Comparison of ENCODE assay signal across 13 mouse cellular contexts in genomic region chr12:75995086-75995485, GRCm38 (mm10).
A peak's percentile ranks its signal among the peaks of the same experiment; 100 is the strongest.
DNase-seq lines count a peak whose midpoint lies in the region; ATAC-seq and TF ChIP-seq lines count a peak whose summit lies in the region.
"Had no signal": no experiment of that assay in that cellular context is flagged by ENCODE, and none has a peak within 500 bp of the region (broad histone marks: within the 10 kb centered on the region; RNA-seq: fewer than 3 reads in every experiment).

No protein-coding gene starts in this region.

- no peak overlapping the region for H3K9ac ChIP-seq in heart, embryonic 16.5 days (ENCODE audit: low read length)
- no peak overlapping the region for H3K9ac ChIP-seq in midbrain, postnatal 0 days (replicated peaks; ENCODE audit: low read length, poor library complexity, severe bottlenecking)
- no peak overlapping the region for H3K9ac ChIP-seq in midbrain, embryonic 13.5 days (replicated peaks)
- no peak overlapping the region for H3K9ac ChIP-seq in forebrain, embryonic 15.5 days (replicated peaks)
- H3K9ac ChIP-seq: liver, embryonic 14.5 days; neural tube, embryonic 12.5 days had no signal

- H3K27me3 ChIP-seq in heart, embryonic 16.5 days (ENCODE audit: control insufficient read depth, insufficient read depth, low read length) = no peaks in the 10 kb centered on the region
- H3K27me3 ChIP-seq in midbrain, postnatal 0 days (ENCODE audit: insufficient read depth, low read length) = no peaks in the 10 kb centered on the region
- H3K27me3 ChIP-seq in midbrain, embryonic 13.5 days = no peaks in the 10 kb centered on the region
- H3K27me3 ChIP-seq in forebrain, embryonic 15.5 days = no peaks in the 10 kb centered on the region
- H3K27me3 ChIP-seq: neural tube, embryonic 12.5 days had no signal

- no peaks in the 10 kb centered on the region for H3K9me3 ChIP-seq in heart, embryonic 16.5 days (replicated peaks; ENCODE audit: control insufficient read depth, low read length)
- H3K9me3 ChIP-seq in midbrain, postnatal 0 days (ENCODE audit: low read length) = no peaks in the 10 kb centered on the region
- no peaks in the 10 kb centered on the region for H3K9me3 ChIP-seq in midbrain, embryonic 13.5 days
- H3K9me3 ChIP-seq in forebrain, embryonic 15.5 days = no peaks in the 10 kb centered on the region
- H3K9me3 ChIP-seq: neural tube, embryonic 12.5 days had no signal

- ATAC-seq in heart, embryonic 16.5 days (replicated peaks; ENCODE audit: extremely low read depth, insufficient read depth, low FRiP score) = peak; percentile 49; the same call in 1 of the 2 replicates
- ATAC-seq in midbrain, postnatal 0 days (ENCODE audit: low FRiP score) = no peak
- ATAC-seq in midbrain, embryonic 13.5 days = no peak
- ATAC-seq in forebrain, embryonic 15.5 days (replicated peaks) = no peak
- ATAC-seq: activated CD4-positive, CD25-positive, alpha-beta regulatory T cell, adult 4 months had no signal

- no peak for DNase-seq in heart, postnatal 14 days
- DNase-seq in midbrain, postnatal 0 days (ENCODE audit: low spot score) = peak; percentile 82
- DNase-seq in brain, embryonic 14.5 days (ENCODE audit: low read depth) = peak; percentile 61
- peak; percentile 42 for DNase-seq in lung, postnatal 25 days (ENCODE audit: low spot score)
- no peak for DNase-seq in layer of hippocampus, postnatal 14 days (ENCODE audit: low spot score in 2 of 2)
- DNase-seq: right cerebral cortex, adult 18-20 months; thymus, adult 2 months had no signal

- no peak for TF ChIP-seq POLR2A in brain, embryonic 14.5 days (IDR thresholded peaks at IDR 0.05; ENCODE audit: borderline replicate concordance, extremely low read depth, insufficient read depth, insufficient read length, poor library complexity, severe bottlenecking)

- 13% methylated on average over 2 of the region's 2 CpGs for WGBS in heart, embryonic 16.5 days
- WGBS in midbrain, postnatal 0 days = 53% methylated on average over 2 of the region's 2 CpGs
- WGBS in midbrain, embryonic 13.5 days = 78% methylated on average over 2 of the region's 2 CpGs
- WGBS in forebrain, embryonic 15.5 days = 32% methylated on average over 2 of the region's 2 CpGs

- 0 out of 2 replicates have a peak overlapping the region, but pooled peaks have one; percentile 37 for H3K4me2 ChIP-seq in heart, embryonic 16.5 days (ENCODE audit: low read depth, low read length)
- H3K4me2 ChIP-seq in midbrain, postnatal 0 days (ENCODE audit: low read depth, low read length, poor library complexity, severe bottlenecking) = no peak overlapping the region
- no peak overlapping the region for H3K4me2 ChIP-seq in midbrain, embryonic 13.5 days (replicated peaks)
- no peak overlapping the region for H3K4me2 ChIP-seq in forebrain, embryonic 15.5 days (replicated peaks)
- H3K4me2 ChIP-seq: neural tube, embryonic 12.5 days had no signal

- H3K4me3 ChIP-seq in heart, embryonic 16.5 days (ENCODE audit: low read length) = no peak overlapping the region
- no peak overlapping the region for H3K4me3 ChIP-seq in midbrain, postnatal 0 days (ENCODE audit: low read depth, low read length)
- H3K4me3 ChIP-seq in midbrain, embryonic 13.5 days (replicated peaks) = no peak overlapping the region
- H3K4me3 ChIP-seq in forebrain, embryonic 15.5 days = no peak overlapping the region
- H3K4me3 ChIP-seq: neural tube, embryonic 12.5 days had no signal

- peaks cover 11% of the 10 kb centered on the region for H3K4me1 ChIP-seq in heart, embryonic 16.5 days (ENCODE audit: control insufficient read depth, insufficient read depth, low read length)
- H3K4me1 ChIP-seq in midbrain, postnatal 0 days (ENCODE audit: insufficient read depth, low read length) = no peaks in the 10 kb centered on the region
- H3K4me1 ChIP-seq in midbrain, embryonic 13.5 days (replicated peaks) = no peaks in the 10 kb centered on the region
- H3K4me1 ChIP-seq in forebrain, embryonic 15.5 days = no peaks in the 10 kb centered on the region
- H3K4me1 ChIP-seq: neural tube, embryonic 12.5 days had no signal

- TF ChIP-seq CTCF in midbrain, postnatal 0 days (IDR thresholded peaks at IDR 0.05) = no peak
- no peak for TF ChIP-seq CTCF in brain, embryonic 14.5 days (IDR thresholded peaks at IDR 0.05; ENCODE audit: borderline replicate concordance, extremely low read depth, insufficient read depth, insufficient read length)

- intact Hi-C loops in heart, postnatal 14 days (cut with DNase I) = no loop called here

- peak overlapping the region; percentile 56 for H3K27ac ChIP-seq in heart, embryonic 16.5 days (ENCODE audit: low read length)
- no peak overlapping the region for H3K27ac ChIP-seq in midbrain, postnatal 0 days (ENCODE audit: low read depth, low read length)
- no peak overlapping the region for H3K27ac ChIP-seq in midbrain, embryonic 13.5 days
- no peak overlapping the region for H3K27ac ChIP-seq in forebrain, embryonic 15.5 days (replicated peaks)
- H3K27ac ChIP-seq: liver, embryonic 14.5 days; neural tube, embryonic 12.5 days had no signal

- peaks cover 22% of the 10 kb centered on the region for H3K36me3 ChIP-seq in heart, embryonic 16.5 days (ENCODE audit: control insufficient read depth, insufficient read depth)
- no peaks in the 10 kb centered on the region for H3K36me3 ChIP-seq in midbrain, postnatal 0 days (ENCODE audit: insufficient read depth, low read length)
- H3K36me3 ChIP-seq in midbrain, embryonic 13.5 days = peaks cover 66% of the 10 kb centered on the region
- peaks cover 40% of the 10 kb centered on the region for H3K36me3 ChIP-seq in forebrain, embryonic 15.5 days

Comparison
In these comparisons a context has a peak if more than half of its experiments do, and no peak if none do; other contexts are left out.
1. DNase-seq: peak in midbrain, postnatal 0 days (single experiment), brain, embryonic 14.5 days (single experiment) and lung, postnatal 25 days (single experiment); none in heart, postnatal 14 days (0 of 2) and layer of hippocampus, postnatal 14 days (0 of 2).